Mouse (Mus musculus): ENCODE measurements around the gene Naglu. TPM values are rescaled to one million over a fixed set of nuclear protein-coding genes. Genes with fewer than 3 reads are reported as not detected.

Naglu gene
- polyA plus RNA-seq, 1 experiment from 2014 or later = 10.5 TPM

DNA sequence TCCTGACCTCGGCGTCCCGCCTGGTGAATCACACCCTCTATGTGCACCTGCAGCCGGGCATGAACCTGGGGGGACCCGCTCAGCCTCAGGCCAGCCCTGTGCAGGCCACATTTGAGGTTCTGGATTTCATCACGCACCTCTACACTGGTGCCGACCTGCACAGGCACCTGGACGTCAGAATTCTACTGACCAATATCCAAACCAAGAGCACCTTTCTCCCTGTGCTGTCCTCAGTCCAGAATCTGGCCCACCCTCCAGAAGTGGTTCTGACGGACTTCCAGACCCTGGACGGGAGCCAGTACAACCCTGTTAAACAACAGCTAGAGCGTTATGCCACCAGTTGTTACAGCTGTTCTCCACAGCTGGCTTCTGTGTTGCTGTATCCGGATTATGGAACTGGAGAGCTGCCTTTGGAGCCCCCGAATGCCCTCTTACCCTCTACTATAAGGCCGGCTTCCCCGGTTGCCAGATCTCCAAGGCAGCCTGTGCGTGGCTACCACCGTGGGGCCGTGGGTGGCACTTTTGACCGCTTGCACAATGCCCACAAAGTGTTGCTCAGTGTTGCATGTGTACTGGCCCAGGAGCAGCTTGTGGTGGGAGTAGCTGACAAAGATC lies 13.4 kb downstream of the Naglu start:
- DNase-seq (ENCODE audit: low spot score) = no peak

GRCm38 (mm10) chr11:101084246-101084645 lies 14.4 kb downstream of the Naglu start:
- DNase-seq (ENCODE audit: low spot score) = no peak

- no peak for DNase-seq (ENCODE audit: low spot score)
Observed at GRCm38 (mm10) chr11:101084811-101085210, 15.0 kb downstream of the Naglu start.

GRCm38 (mm10) chr11:101085617-101086322 lies 16.0 kb downstream of the Naglu start:
- DNase-seq (ENCODE audit: low spot score) = no peak

- no peak for DNase-seq (ENCODE audit: low spot score)
Observed at GRCm38 (mm10) chr11:101086323-101086674, 16.5 kb downstream of the Naglu start.

- DNase-seq (ENCODE audit: low spot score) = peak; percentile 91
Observed at GRCm38 (mm10) chr11:101086756-101087681, 17.2 kb downstream of the Naglu start, which contains the start of gene Mlx. TSS of gene Mlx (plus strand) at chr11:101087277.

GRCm38 (mm10) chr11:101087682-101088055 lies 17.9 kb downstream of the Naglu start:
- DNase-seq (ENCODE audit: low spot score) = no peak

DNA sequence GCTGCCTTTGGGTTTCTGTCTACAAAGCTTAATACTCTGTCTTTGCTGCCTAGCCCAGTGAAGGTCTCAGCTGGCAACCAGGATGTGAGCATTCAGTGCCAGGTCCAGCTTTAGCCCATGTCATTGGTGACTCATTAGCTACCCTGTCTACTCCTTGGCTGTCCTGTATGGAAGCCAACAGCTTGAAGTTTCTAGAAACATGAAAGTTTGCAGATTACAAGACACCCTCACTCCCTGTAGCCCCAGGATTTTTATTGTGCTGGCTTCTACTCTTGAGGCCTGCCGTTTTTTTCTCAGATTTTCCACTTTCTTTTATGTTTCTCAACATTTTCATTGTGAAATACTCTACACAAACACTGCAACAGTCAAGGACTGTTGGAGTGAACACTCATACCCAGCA lies 20.1 kb downstream of the Naglu start:
- no peak for DNase-seq (ENCODE audit: low spot score)

- no peak for DNase-seq (ENCODE audit: low spot score)
Observed at GRCm38 (mm10) chr11:101094930-101095313, 25.1 kb downstream of the Naglu start.

DNA sequence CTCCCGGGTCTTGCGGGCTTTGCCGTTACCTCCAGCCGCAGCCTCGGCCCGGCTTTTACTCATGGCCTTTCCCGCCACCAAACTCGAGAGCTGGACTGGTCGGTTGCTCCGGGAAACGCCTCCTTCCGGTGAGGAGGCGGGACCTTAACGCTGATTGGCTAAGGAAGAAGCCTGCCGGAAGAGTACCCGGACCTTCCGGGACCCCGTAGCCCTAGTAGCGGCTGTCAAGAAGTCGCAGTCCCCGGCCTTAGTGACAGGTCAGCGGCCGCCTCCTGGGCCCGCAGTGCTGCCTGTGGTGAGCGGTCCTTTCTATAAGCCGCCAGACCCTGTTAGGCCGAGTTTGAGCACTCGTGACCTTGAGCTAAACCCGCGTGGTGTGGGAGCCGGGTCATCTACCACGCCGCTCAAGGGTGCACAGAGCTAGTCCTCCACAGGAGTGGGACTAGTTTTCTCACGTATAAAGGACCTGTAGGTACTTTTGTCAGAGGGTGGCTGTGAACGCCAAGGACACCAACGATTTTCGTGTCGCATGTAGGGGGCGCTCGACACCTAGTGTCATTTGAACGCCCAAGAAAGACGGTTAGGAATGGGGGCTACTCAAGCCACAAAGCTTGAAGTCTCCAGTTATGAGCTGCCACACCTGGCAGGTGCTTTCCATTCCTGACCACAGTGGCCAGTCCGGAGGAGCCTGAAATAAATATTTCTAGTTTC lies 25.7 kb downstream of the Naglu start, which contains the start of gene Psmc3ip:
TSS of gene Psmc3ip (minus strand) at position 123 of the 711 bp plus-strand sequence.
- peak; percentile 92 for DNase-seq (ENCODE audit: low spot score)

GRCm38 (mm10) chr11:101098231-101098630 lies 28.4 kb downstream of the Naglu start:
- no peak for DNase-seq (ENCODE audit: low spot score)

DNA sequence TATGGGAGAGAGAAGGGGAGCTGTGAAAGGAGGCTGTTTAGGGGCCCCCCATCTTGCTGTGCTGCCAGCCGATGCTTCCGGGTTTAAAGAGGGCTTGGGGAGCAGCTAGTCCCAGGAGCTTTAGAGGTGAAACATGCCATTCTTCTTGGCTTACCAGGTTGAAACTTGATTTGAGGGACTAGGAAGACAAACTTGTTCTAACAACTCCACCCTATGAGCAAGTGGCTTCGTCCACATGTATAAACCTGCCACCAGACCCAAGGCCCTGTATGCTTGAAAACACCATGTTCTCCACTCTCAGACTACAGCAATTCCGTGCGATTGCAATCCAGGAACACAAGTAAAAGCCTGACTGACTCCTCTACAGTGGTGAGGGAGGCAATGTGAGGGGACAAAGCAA lies 33.2 kb downstream of the Naglu start:
- no peak for DNase-seq (ENCODE audit: low spot score)

- DNase-seq (ENCODE audit: low spot score) = no peak
Observed at GRCm38 (mm10) chr11:101109351-101109750, 39.5 kb downstream of the Naglu start.

- no peak for DNase-seq (ENCODE audit: low spot score)
Observed at GRCm38 (mm10) chr11:101110708-101111107, 40.9 kb downstream of the Naglu start.

DNA sequence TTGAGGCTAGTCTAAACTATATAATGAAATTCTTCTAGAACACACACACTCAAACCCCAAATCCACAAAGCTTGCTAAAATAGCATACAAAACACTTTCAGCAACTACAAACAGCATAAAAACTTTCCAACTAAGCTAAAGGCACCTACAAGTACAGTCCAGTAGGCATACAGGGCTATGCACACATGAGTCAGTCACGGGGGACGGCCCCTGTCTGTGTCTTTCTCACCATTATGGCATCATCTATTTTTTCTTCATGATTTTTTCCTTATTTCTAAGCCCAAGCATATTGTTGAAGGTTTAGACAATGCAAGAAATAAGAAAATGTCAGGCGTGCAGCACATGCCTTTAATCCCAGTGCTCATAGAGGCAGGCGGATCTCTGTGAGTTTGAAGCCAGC lies 41.4 kb downstream of the Naglu start:
- DNase-seq (ENCODE audit: low spot score) = no peak

- DNase-seq (ENCODE audit: low spot score) = no peak
Observed at GRCm38 (mm10) chr11:101112186-101112585, 42.4 kb downstream of the Naglu start.

DNA sequence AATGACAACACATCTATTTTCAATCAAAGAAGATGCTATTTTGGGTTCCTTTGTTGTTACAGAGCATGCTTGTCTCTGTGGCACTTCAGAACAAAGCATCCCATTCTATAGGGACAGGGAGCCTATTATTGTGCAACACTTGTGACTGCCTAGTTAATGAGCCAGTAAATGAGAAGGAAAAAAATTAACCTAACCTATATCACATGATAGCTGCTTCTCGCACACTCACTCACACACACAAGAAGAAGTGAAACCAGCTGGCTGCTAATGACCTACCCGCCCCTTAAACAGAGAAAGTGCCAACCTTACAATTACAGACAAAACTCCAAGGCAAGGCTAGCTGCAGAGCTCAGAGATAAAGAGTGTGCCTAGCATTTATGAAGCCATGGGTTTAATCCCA lies 45.8 kb downstream of the Naglu start:
- DNase-seq (ENCODE audit: low spot score) = no peak

- no peak for DNase-seq (ENCODE audit: low spot score)
Observed at GRCm38 (mm10) chr11:101118105-101118504, 48.3 kb downstream of the Naglu start.

GRCm38 (mm10) chr11:101119131-101119760 lies 49.4 kb downstream of the Naglu start:
- DNase-seq (ENCODE audit: low spot score) = peak; percentile 21

GRCm38 (mm10) chr11:101119761-101120544 lies 50.1 kb downstream of the Naglu start, which contains the start of the genes Retreg3 and Tubg1:
TSS of gene Retreg3 (minus strand) at chr11:101119893.
TSS of gene Tubg1 (plus strand) at chr11:101119938.
- DNase-seq (ENCODE audit: low spot score) = peak; percentile 100
